Mouse (Mus musculus): ENCODE measurements at regions not wholly inside any gene's neighbourhood (a gene's known extent, or its start where the extent isn't known, plus 50 kb on each side); places are given as distances from the start of the nearest gene placed in this dataset.

GRCm38 (mm10) chr7:64010640-64011039, 71.9 kb upstream of the Klf13 start:
- H3K4me3 ChIP-seq (replicated peaks; ENCODE audit: control insufficient read depth, low read depth, low read length) = no peak overlapping the region
- 60% methylated on average over 3 of the region's 3 CpGs for WGBS
- TF ChIP-seq CTCF (IDR thresholded peaks at IDR 0.05; ENCODE audit: control insufficient read depth, insufficient read depth, low read length) (no peak), POLR2A (IDR thresholded peaks at IDR 0.05; ENCODE audit: borderline replicate concordance, control insufficient read depth, low read depth, low read length) (no peak)
- H3K27ac ChIP-seq (ENCODE audit: control insufficient read depth, insufficient read depth, low read depth, low read length, poor library complexity) = no peak overlapping the region
- H3K4me1 ChIP-seq (ENCODE audit: control insufficient read depth, insufficient read depth, low read length) = peaks cover 10% of the 10 kb centered on the region

DNA sequence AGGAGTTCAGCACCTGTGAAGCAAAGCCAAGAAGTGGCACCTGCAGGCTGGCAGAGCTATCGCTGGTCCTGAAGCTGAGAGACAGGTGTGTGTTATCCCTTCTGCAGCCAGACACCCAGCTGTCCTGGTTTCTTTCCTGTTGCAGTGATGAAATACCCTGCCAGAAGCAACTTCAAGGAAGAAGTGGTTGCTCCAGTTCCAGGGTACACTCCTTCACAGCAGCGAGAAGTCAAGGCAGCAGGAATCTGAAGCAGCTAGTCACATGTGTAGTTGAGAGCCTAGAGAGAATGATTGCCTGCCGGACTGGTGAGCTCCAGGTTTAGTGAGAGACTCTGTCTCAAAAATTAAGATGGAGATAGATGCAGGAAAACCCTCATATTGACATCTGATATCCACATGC, 69.1 kb upstream of the Klf13 start:
- no peak for TF ChIP-seq POLR2A (IDR thresholded peaks at IDR 0.05; ENCODE audit: borderline replicate concordance, control insufficient read depth, low read depth, low read length)
- TF ChIP-seq CTCF (IDR thresholded peaks at IDR 0.05; ENCODE audit: control insufficient read depth, insufficient read depth, low read length) = no peak
- H3K4me1 ChIP-seq (ENCODE audit: control insufficient read depth, insufficient read depth, low read length) = peaks cover 4% of the 10 kb centered on the region
- H3K4me3 ChIP-seq (replicated peaks; ENCODE audit: control insufficient read depth, low read depth, low read length) = no peak overlapping the region
- no peak overlapping the region for H3K27ac ChIP-seq (ENCODE audit: control insufficient read depth, insufficient read depth, low read depth, low read length, poor library complexity)
- WGBS = 52% methylated on average over 3 of the region's 3 CpGs

GRCm38 (mm10) chr7:64006935-64007334, 68.2 kb upstream of the Klf13 start:
- peaks cover 1% of the 10 kb centered on the region; the same call in 1 of the 2 replicates for H3K4me1 ChIP-seq (ENCODE audit: control insufficient read depth, insufficient read depth, low read length)
- WGBS = 89% methylated on average over 4 of the region's 4 CpGs
- TF ChIP-seq CTCF (IDR thresholded peaks at IDR 0.05; ENCODE audit: control insufficient read depth, insufficient read depth, low read length) (no peak), POLR2A (IDR thresholded peaks at IDR 0.05; ENCODE audit: borderline replicate concordance, control insufficient read depth, low read depth, low read length) (no peak)
- H3K4me3 ChIP-seq (replicated peaks; ENCODE audit: control insufficient read depth, low read depth, low read length) = no peak overlapping the region
- H3K27ac ChIP-seq (ENCODE audit: control insufficient read depth, insufficient read depth, low read depth, low read length, poor library complexity) = no peak overlapping the region

- no peak for TF ChIP-seq CTCF (IDR thresholded peaks at IDR 0.05; ENCODE audit: control insufficient read depth, insufficient read depth, low read length)
- TF ChIP-seq POLR2A (IDR thresholded peaks at IDR 0.05; ENCODE audit: borderline replicate concordance, control insufficient read depth, low read depth, low read length) = no peak
- 82% methylated on average over 1 of the region's 1 CpGs for WGBS
Measured at GRCm38 (mm10) chr7:64005765-64006164, 67.0 kb upstream of the Klf13 start.

GRCm38 (mm10) chr7:64003904-64004303, 65.2 kb upstream of the Klf13 start:
- Histone ChIP-seq H3K4me1 (ENCODE audit: control insufficient read depth, insufficient read depth, low read length) (peaks cover 16% of the 10 kb centered on the region), H3K4me3 (replicated peaks; ENCODE audit: control insufficient read depth, low read depth, low read length) (no peak overlapping the region), H3K27ac (ENCODE audit: control insufficient read depth, insufficient read depth, low read depth, low read length, poor library complexity) (no peak overlapping the region; the same call in 1 of the 2 replicates)
- TF ChIP-seq POLR2A (IDR thresholded peaks at IDR 0.05; ENCODE audit: borderline replicate concordance, control insufficient read depth, low read depth, low read length) (no peak), CTCF (IDR thresholded peaks at IDR 0.05; ENCODE audit: control insufficient read depth, insufficient read depth, low read length) (no peak)
- WGBS = 66% methylated on average over 5 of the region's 5 CpGs

More at GRCm38 (mm10) chr7:64005765-64006164, 67.0 kb upstream of the Klf13 start:
- peaks cover 5% of the 10 kb centered on the region for H3K4me1 ChIP-seq (ENCODE audit: control insufficient read depth, insufficient read depth, low read length)
- H3K4me3 ChIP-seq (replicated peaks; ENCODE audit: control insufficient read depth, low read depth, low read length) = no peak overlapping the region
- H3K27ac ChIP-seq (ENCODE audit: control insufficient read depth, insufficient read depth, low read depth, low read length, poor library complexity) = no peak overlapping the region

DNA sequence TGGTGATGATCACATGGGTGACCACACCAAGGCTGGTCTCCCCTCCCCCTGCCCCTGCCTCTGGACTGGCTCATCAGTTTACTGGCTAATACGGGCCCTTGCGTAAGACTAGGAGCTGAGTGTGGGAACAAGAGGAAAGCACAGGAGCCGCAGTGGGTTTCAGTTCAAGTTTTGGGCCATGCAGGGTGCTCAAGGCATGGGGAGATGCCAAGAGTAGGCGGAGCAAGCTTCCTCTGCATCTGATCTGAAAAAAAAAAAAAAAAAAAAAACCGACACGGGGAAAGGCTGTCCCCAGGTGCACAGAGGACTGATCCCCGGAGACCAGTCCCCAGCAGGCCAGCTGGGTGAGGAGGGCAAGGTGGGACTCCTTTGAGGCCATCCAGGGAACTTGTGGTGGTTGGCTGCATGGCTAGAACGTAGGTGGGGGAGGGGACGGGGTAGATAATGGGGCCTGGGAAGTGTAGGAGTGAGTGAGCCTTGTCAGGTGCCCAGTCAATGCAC, 62.9 kb upstream of the Klf13 start:
- no peak for TF ChIP-seq CTCF (IDR thresholded peaks at IDR 0.05; ENCODE audit: control insufficient read depth, insufficient read depth, low read length)
- no peak for TF ChIP-seq POLR2A (IDR thresholded peaks at IDR 0.05; ENCODE audit: borderline replicate concordance, control insufficient read depth, low read depth, low read length)
- Histone ChIP-seq H3K27ac (ENCODE audit: control insufficient read depth, insufficient read depth, low read depth, low read length, poor library complexity) (peak overlapping the region; percentile 58), H3K4me3 (replicated peaks; ENCODE audit: control insufficient read depth, low read depth, low read length) (no peak overlapping the region), H3K4me1 (ENCODE audit: control insufficient read depth, insufficient read depth, low read length) (peaks cover 20% of the 10 kb centered on the region)
- WGBS = 8% methylated on average over 9 of the region's 9 CpGs

- TF ChIP-seq POLR2A (IDR thresholded peaks at IDR 0.05; ENCODE audit: borderline replicate concordance, control insufficient read depth, low read depth, low read length) = 0 out of 2 replicates have a peak, but pooled peaks have one; percentile 7
- TF ChIP-seq CTCF (IDR thresholded peaks at IDR 0.05; ENCODE audit: control insufficient read depth, insufficient read depth, low read length) = no peak
- WGBS = 11% methylated on average over 6 of the region's 6 CpGs
- no peak overlapping the region for H3K4me3 ChIP-seq (replicated peaks; ENCODE audit: control insufficient read depth, low read depth, low read length)
- H3K4me1 ChIP-seq (ENCODE audit: control insufficient read depth, insufficient read depth, low read length) = peaks cover 23% of the 10 kb centered on the region
- peak overlapping the region; percentile 88 for H3K27ac ChIP-seq (ENCODE audit: control insufficient read depth, insufficient read depth, low read depth, low read length, poor library complexity)
Measured at GRCm38 (mm10) chr7:63998995-63999960, 60.6 kb upstream of the Klf13 start.

- WGBS = 80% methylated on average over 3 of the region's 3 CpGs
- peaks cover 23% of the 10 kb centered on the region for H3K4me1 ChIP-seq (ENCODE audit: control insufficient read depth, insufficient read depth, low read length)
Measured at GRCm38 (mm10) chr7:63997997-63998396, 59.3 kb upstream of the Klf13 start.

More at GRCm38 (mm10) chr7:63997997-63998396, 59.3 kb upstream of the Klf13 start:
- H3K4me3 ChIP-seq (replicated peaks; ENCODE audit: control insufficient read depth, low read depth, low read length) = no peak overlapping the region
- H3K27ac ChIP-seq (ENCODE audit: control insufficient read depth, insufficient read depth, low read depth, low read length, poor library complexity) = peak overlapping the region; percentile 31
- TF ChIP-seq POLR2A (IDR thresholded peaks at IDR 0.05; ENCODE audit: borderline replicate concordance, control insufficient read depth, low read depth, low read length) = no peak
- no peak for TF ChIP-seq CTCF (IDR thresholded peaks at IDR 0.05; ENCODE audit: control insufficient read depth, insufficient read depth, low read length)

All from bone marrow, adult 2 months (tissue).